Mouse (Mus musculus) limb, embryonic 15.5 days (tissue): Measurements from ENCODE around the gene Vsig1. TPM values are rescaled to one million over a fixed set of nuclear protein-coding genes. Genes with fewer than 3 reads are reported as not detected.

Source experiments
- ATAC-seq: fragments of 200-750 bp; cut with Nextera tagmentation; 2 replicates; pipeline ENCODE4 v1.8.0; 2017; ENCODE audit warnings: low read depth, moderate TSS enrichment; ENCODE audit not compliant: insufficient number of reproducible peaks, low FRiP score, low TSS enrichment
- H3K27ac ChIP-seq: fragments of 300-500 bp; sonication (generic); 2 replicates; pipeline ENCODE4 v1.5.1; 2015; ENCODE audit warnings: moderate library complexity, mild to moderate bottlenecking, inconsistent platforms
- H3K27me3 ChIP-seq: fragments of 300-500 bp; sonication (generic); 2 replicates; pipeline ENCODE4 v1.6.1; 2015; ENCODE audit warnings: inconsistent platforms
- H3K36me3 ChIP-seq: fragments of 300-500 bp; sonication (generic); 2 replicates; pipeline ENCODE4 v1.6.1; 2015; ENCODE audit warnings: inconsistent platforms
- H3K4me1 ChIP-seq: fragments of 300-500 bp; sonication (generic); 2 replicates; pipeline ENCODE4 v1.6.1; 2015; ENCODE audit warnings: inconsistent platforms
- H3K4me2 ChIP-seq: fragments of 300-500 bp; sonication (generic); 2 replicates; pipeline ENCODE4 v1.6.1; 2015; ENCODE audit warnings: mild to moderate bottlenecking, inconsistent platforms
- H3K4me3 ChIP-seq: fragments of 300-500 bp; sonication (generic); 2 replicates; pipeline ENCODE4 v1.5.1; 2015; ENCODE audit warnings: mild to moderate bottlenecking, inconsistent platforms
- H3K9ac ChIP-seq: fragments of 300-500 bp; sonication (generic); 2 replicates; pipeline ENCODE4 v1.6.1; 2015; ENCODE audit warnings: inconsistent platforms
- H3K9me3 ChIP-seq: fragments of 300-500 bp; sonication (generic); 2 replicates; pipeline ENCODE4 v1.6.1; 2016; ENCODE audit warnings: inconsistent platforms
- WGBS: fragments of 180-500 bp; shearing (Covaris S2); methylation state at CpG from one replicate; pipeline ENCODE4 v1.1.7; 2015; 5-methylcytosine and 5-hydroxymethylcytosine counted together
- polyA plus RNA-seq: library from polyadenylated mRNA; unstranded; fragments of >200 nt; fragmentation: Nextera tagmentation; extraction: Ambion mirVana; gene quantifications from 2 replicates; pipeline ENCODE4 v1.2.1, GENCODE M21; 2015

The Vsig1 gene
- polyA plus RNA-seq = not detected in 2 replicates

DNA sequence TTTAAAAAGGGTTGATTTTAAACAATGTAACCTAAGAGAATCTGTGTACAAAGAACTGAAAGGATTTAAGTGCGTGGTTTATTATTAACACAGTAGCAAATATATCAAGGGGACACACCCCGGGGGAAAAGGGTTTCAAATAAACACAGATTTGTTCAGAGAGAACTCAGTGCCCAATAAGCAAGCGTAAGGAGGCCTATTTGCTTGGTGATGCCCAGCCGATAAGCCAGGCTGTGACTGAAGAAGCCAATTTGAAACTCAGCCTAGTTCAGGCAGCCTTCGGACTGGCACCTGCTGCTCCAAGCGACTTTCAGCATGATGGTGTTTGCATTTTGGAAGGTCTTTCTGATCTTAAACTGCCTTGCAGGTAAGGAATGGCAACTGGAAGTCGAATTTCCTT, at the start of gene Vsig1:
Gene Vsig1, plus strand, starts transcription at position 249 of the 400 bp plus-strand sequence.
- no peaks in the 10 kb centered on the region for H3K36me3 ChIP-seq
- no peaks in the 10 kb centered on the region for H3K9me3 ChIP-seq
- 66% methylated on average over 7 of the region's 7 CpGs for WGBS
- H3K27me3 ChIP-seq = no peaks in the 10 kb centered on the region
- no peak for ATAC-seq
- H3K27ac ChIP-seq = no peak within 1 kb of the TSS
- no peak within 1 kb of the TSS for H3K4me2 ChIP-seq
- H3K4me1 ChIP-seq = no peaks in the 10 kb centered on the region
- no peak within 1 kb of the TSS for H3K9ac ChIP-seq
- no peak within 1 kb of the TSS for H3K4me3 ChIP-seq

DNA sequence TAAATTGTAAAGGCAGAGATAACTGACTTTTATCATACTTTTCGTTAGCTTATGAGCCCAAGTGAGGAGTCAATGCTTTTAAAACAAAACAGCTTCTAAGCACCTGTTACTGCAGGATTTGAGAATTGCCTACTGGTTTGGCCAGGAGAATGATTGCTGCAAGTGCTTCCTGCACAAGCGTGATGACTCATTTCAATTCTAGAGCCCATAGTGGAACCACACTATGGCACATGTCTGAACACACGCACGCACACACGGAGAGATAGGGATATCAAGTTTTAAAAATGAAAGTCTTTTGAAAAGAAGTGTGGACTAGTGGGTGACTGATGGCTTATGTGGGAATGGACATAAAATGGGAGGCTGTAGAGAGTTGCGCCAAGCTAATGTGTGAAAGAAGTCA, 44.6 kb upstream of the Vsig1 start:
- Histone ChIP-seq H3K9ac (no peak overlapping the region), H3K4me1 (no peaks in the 10 kb centered on the region), H3K27ac (no peak overlapping the region), H3K4me3 (no peak overlapping the region), H3K4me2 (no peak overlapping the region), H3K9me3 (no peaks in the 10 kb centered on the region), H3K36me3 (no peaks in the 10 kb centered on the region), H3K27me3 (0 out of 2 replicates have a peak, but pooled peaks cover 5% of the 10 kb centered on the region)
- whole genome bisulfite sequencing = 92% methylated on average over 6 of the region's 6 CpGs
- no peak for ATAC-seq

DNA sequence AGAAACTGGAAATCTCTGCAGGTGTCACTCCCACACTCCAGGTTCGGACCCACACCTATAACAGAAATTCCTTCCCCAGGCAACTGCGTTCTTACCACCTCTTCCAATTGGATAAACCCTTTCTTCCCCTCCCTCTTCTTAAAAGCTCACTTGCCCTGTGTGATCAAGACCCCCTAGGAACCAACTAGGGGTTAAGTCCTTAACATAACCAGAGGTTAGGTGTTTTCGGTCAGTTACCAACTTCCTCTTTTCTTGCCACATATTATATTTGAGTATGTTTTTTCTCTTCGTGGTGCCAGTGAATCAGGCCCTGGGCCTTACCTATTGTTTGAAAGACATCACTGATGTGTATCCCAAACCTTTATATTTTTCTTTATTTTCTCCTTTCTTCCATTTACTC, 44.0 kb upstream of the Vsig1 start:
- WGBS = 81% methylated on average over 4 of the region's 4 CpGs
- Histone ChIP-seq H3K9me3 (no peaks in the 10 kb centered on the region), H3K27me3 (peaks cover 6% of the 10 kb centered on the region; the same call in 1 of the 2 replicates), H3K4me1 (no peaks in the 10 kb centered on the region), H3K4me3 (no peak overlapping the region), H3K9ac (no peak overlapping the region), H3K4me2 (no peak overlapping the region), H3K36me3 (no peaks in the 10 kb centered on the region), H3K27ac (no peak overlapping the region)
- no peak for ATAC-seq

DNA sequence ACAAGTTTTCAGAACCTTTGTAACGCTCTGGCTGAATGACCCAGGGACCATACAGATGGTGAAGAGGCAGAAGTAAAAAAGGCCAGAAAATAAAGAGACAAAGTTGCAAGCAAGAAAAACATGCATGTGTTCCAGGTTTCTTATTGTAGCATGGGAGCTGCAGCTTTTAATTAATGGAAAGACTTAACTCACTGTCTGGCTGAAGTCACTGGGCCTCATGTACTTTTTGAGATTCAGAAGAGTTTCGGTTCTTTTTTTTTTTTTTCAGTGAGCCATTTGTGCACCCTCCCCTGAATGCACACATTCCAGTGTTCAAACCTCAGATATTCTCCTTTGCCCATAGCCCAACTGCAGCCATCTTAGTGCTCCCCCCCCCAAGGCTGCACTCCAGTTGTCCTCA, 20.2 kb upstream of the Vsig1 start:
- ATAC-seq = no peak
- H3K36me3 ChIP-seq = no peaks in the 10 kb centered on the region
- WGBS = 71% methylated on average over 2 of the region's 2 CpGs
- H3K4me1 ChIP-seq = no peaks in the 10 kb centered on the region
- no peak overlapping the region for H3K4me3 ChIP-seq
- H3K27ac ChIP-seq = no peak overlapping the region
- H3K27me3 ChIP-seq = 0 out of 2 replicates have a peak, but pooled peaks cover 3% of the 10 kb centered on the region
- no peak overlapping the region for H3K4me2 ChIP-seq
- H3K9ac ChIP-seq = no peak overlapping the region
- no peaks in the 10 kb centered on the region for H3K9me3 ChIP-seq

DNA sequence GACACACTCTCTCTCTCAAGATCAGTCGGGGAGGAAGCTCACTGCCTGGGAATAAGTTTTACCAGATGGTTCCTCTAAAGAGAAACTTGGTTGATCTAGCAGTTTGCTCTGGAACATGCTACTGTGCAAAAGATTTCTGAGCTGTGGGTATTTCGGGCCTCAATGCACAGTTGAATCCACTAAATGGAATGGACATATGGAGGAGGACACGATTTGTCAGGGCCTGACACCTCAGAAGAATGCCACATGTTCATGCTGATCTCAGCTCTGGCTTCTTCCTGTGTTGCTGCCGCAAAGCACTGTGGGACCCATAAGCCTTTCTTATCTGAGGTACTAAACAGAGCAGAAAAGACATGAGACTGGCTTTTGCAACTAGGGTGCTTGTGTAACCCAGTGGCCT, 15.6 kb upstream of the Vsig1 start:
- 75% methylated on average over 4 of the region's 4 CpGs for WGBS
- H3K27me3 ChIP-seq = no peaks in the 10 kb centered on the region

DNA sequence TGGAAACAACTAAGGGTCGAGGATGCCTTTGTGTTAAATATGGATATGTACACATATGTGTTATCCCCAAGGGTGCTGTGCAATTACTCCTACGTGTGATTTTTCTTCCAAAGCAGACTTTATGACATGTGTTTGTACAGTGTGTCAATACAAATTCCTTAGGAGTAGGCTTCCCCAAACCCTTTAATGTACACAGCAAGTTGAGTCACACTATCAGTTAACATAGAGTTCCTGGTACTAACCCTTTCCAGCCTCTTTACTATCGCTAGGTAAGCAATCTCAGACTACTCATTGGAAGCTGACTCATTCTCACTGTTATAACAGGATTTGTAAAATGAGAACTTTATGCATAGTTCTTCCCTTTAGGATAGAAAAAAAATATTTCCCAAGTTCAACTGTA, 3.9 kb upstream of the Vsig1 start:
- no peaks in the 10 kb centered on the region for H3K27me3 ChIP-seq

More for the DNA sequence above, 15.6 kb upstream of the Vsig1 start:
- no peak for ATAC-seq
- H3K9me3 ChIP-seq = no peaks in the 10 kb centered on the region
- H3K4me1 ChIP-seq = no peaks in the 10 kb centered on the region
- H3K4me3 ChIP-seq = no peak overlapping the region
- H3K27ac ChIP-seq = no peak overlapping the region
- H3K36me3 ChIP-seq = no peaks in the 10 kb centered on the region
- no peak overlapping the region for H3K4me2 ChIP-seq
- no peak overlapping the region for H3K9ac ChIP-seq

DNA sequence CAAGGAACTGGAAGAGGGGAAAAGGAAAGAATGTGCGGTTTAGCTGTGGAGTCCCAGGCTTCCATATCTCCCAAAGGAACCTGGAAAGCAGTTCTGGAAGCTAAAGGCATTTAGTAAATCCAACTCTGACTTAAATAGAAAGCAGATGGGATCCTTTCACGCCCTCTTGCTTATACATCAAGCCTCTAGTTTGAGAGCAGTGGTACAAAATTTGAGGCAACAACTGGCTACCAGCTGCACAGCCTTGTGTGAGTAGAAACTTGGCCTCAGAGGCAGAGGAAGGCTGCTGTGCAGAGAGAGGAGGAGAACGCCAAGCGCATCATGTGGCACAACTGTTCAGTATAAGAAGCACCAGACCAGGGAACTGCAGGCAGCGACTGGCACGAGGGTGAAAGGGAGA, 13.9 kb downstream of the Vsig1 start:
- peak overlapping the region; percentile 59 for H3K27ac ChIP-seq
- no peak for ATAC-seq
- H3K4me3 ChIP-seq = no peak overlapping the region

More for the DNA sequence above, 3.9 kb upstream of the Vsig1 start:
- no peaks in the 10 kb centered on the region for H3K9me3 ChIP-seq
- no peak for ATAC-seq
- no peaks in the 10 kb centered on the region for H3K4me1 ChIP-seq
- H3K9ac ChIP-seq = no peak overlapping the region
- no peak overlapping the region for H3K4me2 ChIP-seq
- H3K27ac ChIP-seq = no peak overlapping the region
- no peaks in the 10 kb centered on the region for H3K36me3 ChIP-seq
- H3K4me3 ChIP-seq = no peak overlapping the region
- 80% methylated on average over 3 of the region's 3 CpGs for WGBS

DNA sequence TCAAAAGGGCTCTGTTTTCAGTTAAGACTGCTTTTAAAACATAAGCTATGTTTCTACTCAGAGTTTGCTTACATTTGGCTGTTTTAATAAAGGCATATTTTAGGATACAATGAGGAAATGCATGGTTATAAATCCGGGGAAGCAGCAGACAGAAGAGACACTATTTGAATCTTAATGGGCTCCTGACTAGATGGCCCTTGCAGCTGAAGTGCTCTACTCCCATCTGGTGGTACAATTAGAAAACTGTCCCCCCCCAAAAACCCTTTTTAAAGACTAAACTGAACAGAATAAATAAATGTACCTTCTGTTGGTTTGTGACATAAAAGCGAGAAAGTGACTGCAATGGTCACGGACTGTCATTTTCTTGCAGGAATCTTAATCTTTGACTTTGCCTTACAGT, 24.7 kb downstream of the Vsig1 start:
- Histone ChIP-seq H3K9ac (no peak overlapping the region), H3K9me3 (no peaks in the 10 kb centered on the region), H3K36me3 (no peaks in the 10 kb centered on the region), H3K27me3 (peaks cover 29% of the 10 kb centered on the region; the same call in 1 of the 2 replicates), H3K27ac (no peak overlapping the region), H3K4me3 (no peak overlapping the region), H3K4me2 (no peak overlapping the region), H3K4me1 (no peaks in the 10 kb centered on the region)
- 70% methylated on average over 3 of the region's 3 CpGs for WGBS
- no peak for ATAC-seq

More for the DNA sequence above, 13.9 kb downstream of the Vsig1 start:
- 0 out of 2 replicates have a peak, but pooled peaks cover 3% of the 10 kb centered on the region for H3K4me1 ChIP-seq
- no peak overlapping the region for H3K4me2 ChIP-seq
- H3K9me3 ChIP-seq = no peaks in the 10 kb centered on the region
- H3K9ac ChIP-seq = no peak overlapping the region
- WGBS = 56% methylated on average over 6 of the region's 6 CpGs
- H3K27me3 ChIP-seq = peaks cover 31% of the 10 kb centered on the region
- H3K36me3 ChIP-seq = no peaks in the 10 kb centered on the region

DNA sequence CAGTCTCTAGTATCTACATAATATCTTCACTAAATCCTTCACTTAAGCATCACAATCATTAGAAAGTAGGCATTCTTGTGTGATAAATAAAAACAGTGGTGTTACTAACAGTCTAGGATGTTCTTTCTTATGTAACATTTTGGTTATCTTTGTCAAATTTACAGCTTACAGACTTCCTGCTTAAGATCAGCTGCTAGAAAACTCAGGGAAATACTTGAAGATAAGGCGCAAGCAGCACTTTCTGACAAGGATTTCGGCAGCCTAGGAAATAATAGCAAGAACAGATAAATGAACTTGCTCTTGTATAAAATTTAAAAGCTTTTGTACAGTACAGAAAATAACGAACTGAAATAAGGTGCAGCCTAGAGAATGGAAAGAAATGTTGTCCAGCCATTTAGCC, 25.9 kb downstream of the Vsig1 start:
- Histone ChIP-seq H3K27me3 (peaks cover 34% of the 10 kb centered on the region), H3K9me3 (no peaks in the 10 kb centered on the region), H3K4me1 (no peaks in the 10 kb centered on the region), H3K9ac (no peak overlapping the region), H3K36me3 (no peaks in the 10 kb centered on the region), H3K4me3 (no peak overlapping the region), H3K4me2 (no peak overlapping the region), H3K27ac (no peak overlapping the region)
- ATAC-seq = no peak
- 64% methylated on average over 3 of the region's 3 CpGs for WGBS

DNA sequence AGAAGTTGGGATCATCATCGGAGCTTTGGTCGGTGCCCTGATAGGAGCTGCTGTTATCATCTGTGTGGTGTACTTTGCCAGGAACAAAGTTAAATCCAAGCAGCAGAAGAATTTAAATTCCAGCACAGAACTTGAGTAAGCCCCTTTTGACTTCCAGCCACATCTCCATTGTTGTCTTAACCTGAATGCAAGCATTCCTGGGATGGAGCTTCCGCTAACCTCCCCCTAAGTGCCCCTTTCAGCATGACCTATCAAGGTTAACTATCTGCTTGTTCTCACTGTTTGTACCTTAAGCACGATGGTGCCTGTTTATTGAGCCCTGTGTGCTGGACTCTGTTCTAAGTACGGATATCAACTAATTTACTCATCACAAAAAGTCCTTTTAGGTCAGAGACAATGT, 28.9 kb downstream of the Vsig1 start:
- no peak for ATAC-seq
- Histone ChIP-seq H3K9me3 (no peaks in the 10 kb centered on the region), H3K27ac (no peak overlapping the region), H3K4me2 (no peak overlapping the region), H3K9ac (no peak overlapping the region), H3K4me1 (no peaks in the 10 kb centered on the region), H3K4me3 (no peak overlapping the region), H3K27me3 (peaks cover 26% of the 10 kb centered on the region), H3K36me3 (no peaks in the 10 kb centered on the region)
- 73% methylated on average over 5 of the region's 5 CpGs for WGBS

DNA sequence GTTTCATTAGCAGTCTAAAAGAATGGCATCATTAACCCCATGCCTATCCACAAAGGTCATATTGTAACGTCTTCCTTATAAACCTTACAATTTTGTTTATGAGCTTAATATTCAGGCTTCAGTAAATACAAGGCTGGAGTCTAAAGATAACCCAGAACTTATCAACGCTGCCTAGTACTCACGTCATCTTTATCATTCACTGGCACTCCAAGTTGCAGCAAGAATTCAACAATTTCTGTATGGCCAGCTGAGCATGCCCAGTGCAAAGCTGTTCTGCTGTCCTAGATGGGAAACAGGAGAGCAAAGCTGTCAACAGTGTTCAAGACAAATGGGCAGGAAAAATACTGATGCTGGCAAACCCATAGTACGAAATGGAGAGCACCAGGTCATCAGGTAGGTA, 46.2 kb downstream of the Vsig1 start:
- H3K9ac ChIP-seq = no peak overlapping the region
- H3K4me1 ChIP-seq = no peaks in the 10 kb centered on the region
- no peaks in the 10 kb centered on the region for H3K9me3 ChIP-seq
- H3K4me2 ChIP-seq = no peak overlapping the region
- H3K36me3 ChIP-seq = 0 out of 2 replicates have a peak, but pooled peaks cover 3% of the 10 kb centered on the region
- peaks cover 5% of the 10 kb centered on the region for H3K27me3 ChIP-seq
- H3K4me3 ChIP-seq = no peak overlapping the region
- WGBS = 87% methylated on average over 4 of the region's 4 CpGs
- no peak overlapping the region for H3K27ac ChIP-seq
- no peak for ATAC-seq

DNA sequence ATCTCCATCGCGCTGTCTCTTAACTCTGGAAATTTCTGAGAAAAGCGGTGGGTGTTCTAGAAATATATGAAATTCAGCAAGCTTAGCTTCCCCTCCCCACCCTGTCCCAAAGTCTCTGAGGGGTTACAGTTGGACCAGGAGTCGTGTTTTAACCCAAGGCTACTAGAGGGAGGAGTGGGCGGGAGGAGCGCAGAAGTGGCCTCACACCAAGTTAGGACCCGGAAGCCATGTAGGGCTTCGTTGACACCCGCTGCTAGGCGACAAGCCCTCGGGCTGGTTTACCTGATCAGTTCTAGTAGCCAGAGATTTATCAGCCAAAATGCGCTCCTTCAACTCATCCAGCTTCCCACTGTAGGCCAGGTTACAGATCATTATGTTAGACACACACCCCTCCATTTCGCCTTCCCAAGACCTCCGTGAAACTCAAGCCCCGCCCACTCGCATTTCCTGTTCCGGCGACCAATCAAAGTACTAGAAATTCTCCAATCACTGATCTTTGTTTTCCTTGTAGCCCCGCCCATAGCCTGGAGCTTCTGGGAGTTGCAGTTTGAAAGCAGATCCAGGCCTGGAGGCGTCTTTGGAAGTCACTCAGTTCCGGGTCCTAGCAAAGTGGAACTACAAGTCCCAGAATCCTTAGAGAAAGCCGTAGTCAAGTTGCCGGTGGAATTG, 49.0 kb downstream of the Vsig1 start, which contains the start of the genes Psmd10 and Atg4a:
Gene Psmd10, minus strand, starts transcription at position 457 of the 669 bp plus-strand sequence.
Gene Atg4a, plus strand, starts transcription at position 636 of the 669 bp plus-strand sequence.
- peak within 1 kb of the TSS; percentile 43 for H3K27ac ChIP-seq
- 19% methylated on average over 23 of the region's 23 CpGs for WGBS

More for the DNA sequence above, 49.0 kb downstream of the Vsig1 start, which contains the start of the genes Psmd10 and Atg4a:
- Histone ChIP-seq H3K4me3 (peak within 1 kb of the TSS; percentile 49), H3K4me1 (no peaks in the 10 kb centered on the region), H3K4me2 (peak within 1 kb of the TSS; percentile 40), H3K9ac (peak within 1 kb of the TSS; percentile 14; the same call in 1 of the 2 replicates), H3K36me3 (no peaks in the 10 kb centered on the region), H3K27me3 (no peaks in the 10 kb centered on the region), H3K9me3 (no peaks in the 10 kb centered on the region)
- peak; percentile 98 for ATAC-seq
